Mouse (Mus musculus): ENCODE measurements at regions not wholly inside any gene's neighbourhood (a gene's known extent, or its start where the extent isn't known, plus 50 kb on each side); places are given as distances from the start of the nearest gene placed in this dataset.

DNA sequence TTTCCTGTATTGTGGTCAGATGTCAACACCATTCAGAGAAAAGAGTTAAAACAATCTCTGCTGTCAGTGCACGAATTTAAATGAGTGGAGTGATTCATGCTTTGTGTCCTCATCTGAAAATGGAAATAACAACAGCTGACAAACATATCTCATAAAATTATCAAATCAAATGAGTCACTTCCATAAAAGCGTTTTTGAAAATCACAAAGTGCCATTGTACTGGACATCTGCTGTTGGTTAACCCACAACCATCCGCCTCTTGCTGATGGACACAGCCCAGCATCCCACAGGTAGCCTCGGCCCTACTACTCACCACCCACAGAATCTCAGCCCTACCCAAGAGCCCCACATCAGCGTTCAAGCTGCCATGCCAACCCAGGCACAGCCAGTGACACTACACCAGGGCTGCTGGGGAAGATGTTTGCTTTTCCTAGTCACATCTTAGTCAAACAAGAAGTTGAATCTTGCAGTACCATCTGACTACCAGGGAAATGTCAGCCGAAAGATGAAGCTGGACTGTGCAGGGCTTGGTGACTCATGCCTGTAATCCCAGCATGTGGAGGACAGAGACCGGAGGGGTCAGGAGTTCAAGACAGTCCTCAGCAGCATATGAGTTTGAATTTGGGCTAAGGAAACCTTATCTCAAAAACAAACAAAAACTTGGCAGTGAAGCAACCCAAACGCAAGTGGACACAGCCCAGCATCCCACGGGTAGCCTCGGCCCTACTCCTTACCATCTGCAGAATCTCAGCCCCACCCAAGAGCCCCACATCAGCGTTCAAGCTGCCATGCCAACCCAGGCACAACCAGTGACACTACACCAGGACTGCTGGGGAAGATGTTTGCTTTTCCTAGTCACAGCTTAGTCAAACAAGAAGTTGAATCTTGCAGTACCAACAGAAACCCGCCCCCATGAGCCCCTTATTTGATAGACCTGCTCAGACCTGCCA, 131.9 kb upstream of the Noct start:
- TF ChIP-seq POLR2A (IDR thresholded peaks at IDR 0.05; ENCODE audit: borderline replicate concordance, extremely low read depth, insufficient read depth, insufficient read length, poor library complexity, severe bottlenecking) (no peak), CTCF (IDR thresholded peaks at IDR 0.05; ENCODE audit: borderline replicate concordance, extremely low read depth, insufficient read depth, insufficient read length) (no peak)

Data from brain, embryonic 14.5 days (tissue).